Mouse (Mus musculus): Measurements from ENCODE around the gene Gm38431.

The Gm38431 gene

DNA sequence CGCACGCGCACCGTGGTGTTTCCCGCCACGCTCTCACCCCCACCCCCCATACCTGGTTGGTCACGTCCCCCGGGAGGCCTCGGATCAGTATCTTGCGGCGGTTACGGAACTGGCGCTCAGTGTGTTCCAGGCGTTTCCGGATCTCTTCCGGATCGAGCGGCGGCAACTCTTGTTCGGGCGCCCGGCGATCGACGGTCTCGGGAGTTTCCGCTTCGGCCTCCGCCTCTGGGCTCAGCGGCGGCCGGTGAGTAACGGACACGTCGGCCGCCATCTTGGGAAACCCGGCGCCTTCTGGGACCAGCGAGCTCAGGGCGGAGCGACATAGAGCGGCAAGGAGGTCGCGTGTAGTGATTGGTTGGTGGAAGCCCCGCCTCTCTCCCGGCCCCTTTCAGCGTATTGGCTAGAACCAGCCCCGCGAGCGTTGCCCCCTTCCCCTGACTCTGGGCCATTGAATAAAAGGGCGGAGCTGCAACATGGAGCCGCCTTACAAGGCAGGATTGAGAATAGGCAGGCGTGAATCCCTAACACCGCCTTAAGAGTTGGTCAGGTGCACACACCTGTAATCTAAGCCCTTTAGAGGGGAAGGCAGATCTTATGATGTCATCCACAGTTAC is at the start of gene Gm38431, which contains the start of gene Raver1:
Gene Gm38431 (minus strand): TSS at position 291 of the 614 bp plus-strand sequence.
Gene Raver1 (minus strand): TSS at position 302 of the 614 bp plus-strand sequence.
- peak; percentile 99 for DNase-seq (ENCODE audit: low spot score)

DNA sequence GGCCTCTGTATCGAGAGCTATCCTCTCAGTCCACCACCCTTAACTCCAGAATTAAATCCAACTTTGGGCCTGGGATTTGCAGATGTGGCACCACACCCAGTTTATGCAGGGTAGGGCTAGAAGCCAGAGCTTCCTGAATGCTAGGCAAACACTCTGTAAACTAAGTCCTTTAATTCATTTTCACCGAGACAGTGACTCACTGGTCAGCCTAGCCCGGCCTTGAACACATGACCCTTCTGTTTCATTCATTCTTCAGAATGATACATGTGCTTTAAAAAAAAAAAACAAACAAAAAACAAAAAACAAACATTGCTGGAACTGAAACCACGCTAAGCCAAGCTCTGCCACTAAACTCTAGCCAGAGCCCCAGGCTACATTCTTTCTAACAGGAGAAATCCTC is 46.6 kb upstream of the Gm38431 start:
- DNase-seq (ENCODE audit: low spot score): no peak

DNA sequence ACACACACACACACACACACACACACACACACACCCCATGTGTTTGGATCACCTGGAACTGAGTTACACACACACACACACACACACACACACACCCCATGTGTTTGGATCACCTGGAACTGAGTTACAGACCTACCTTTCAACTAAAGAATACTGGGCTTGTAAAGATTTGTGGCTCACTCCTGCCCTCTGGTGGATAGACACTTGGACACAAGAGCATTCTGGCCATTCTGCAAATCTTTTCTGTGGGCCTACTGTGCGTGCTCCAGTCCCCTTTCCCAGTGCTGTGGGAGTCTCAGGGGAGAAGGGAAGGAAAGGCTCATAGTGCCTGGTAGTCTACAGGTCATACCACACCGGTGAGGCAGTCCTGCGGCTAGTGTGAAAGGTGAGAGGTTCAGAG is 45.4 kb upstream of the Gm38431 start:
- DNase-seq (ENCODE audit: low spot score): peak; percentile 77

DNA sequence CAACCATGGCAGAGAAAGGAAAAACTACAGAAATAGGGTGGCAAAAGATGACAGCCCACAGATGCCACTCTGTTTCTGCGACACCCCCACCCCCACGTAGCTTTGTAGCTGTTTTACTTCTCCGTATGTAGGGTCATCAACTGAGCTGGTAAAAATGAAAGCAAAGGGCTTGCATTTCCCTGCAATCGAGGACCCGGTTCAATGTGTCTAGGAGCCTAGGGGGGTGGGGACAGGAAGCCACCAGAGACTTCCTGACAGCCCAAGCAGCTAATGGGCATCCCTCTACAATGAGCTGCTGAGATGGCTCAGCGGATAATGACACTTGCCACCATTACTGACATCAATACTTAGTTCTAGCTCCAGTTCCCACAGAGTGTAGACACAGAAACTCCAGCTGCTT is 44.6 kb upstream of the Gm38431 start:
- DNase-seq (ENCODE audit: low spot score): no peak

DNA sequence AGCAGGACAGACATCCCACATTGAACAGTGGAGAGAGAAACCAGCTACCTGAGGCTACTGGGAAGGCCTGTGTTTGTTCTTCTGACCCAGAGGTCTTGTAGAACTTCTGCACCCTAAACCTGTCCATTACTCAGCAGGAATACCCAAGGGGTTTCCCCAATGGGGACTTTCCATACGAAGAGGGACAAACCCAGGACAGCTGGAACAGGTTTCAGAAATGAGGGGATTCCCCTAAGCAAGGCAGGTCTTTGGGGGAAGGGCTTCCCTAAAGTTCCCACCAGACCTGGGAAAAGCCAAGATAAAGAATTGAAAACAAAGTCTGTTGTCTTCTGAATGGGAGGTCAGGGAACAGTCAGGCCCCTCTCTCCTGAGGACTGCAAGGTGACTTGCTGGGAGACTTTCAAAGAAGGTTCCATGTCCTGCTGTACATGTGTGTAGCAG is 44.2 kb upstream of the Gm38431 start:
- no peak for DNase-seq (ENCODE audit: low spot score)

DNA sequence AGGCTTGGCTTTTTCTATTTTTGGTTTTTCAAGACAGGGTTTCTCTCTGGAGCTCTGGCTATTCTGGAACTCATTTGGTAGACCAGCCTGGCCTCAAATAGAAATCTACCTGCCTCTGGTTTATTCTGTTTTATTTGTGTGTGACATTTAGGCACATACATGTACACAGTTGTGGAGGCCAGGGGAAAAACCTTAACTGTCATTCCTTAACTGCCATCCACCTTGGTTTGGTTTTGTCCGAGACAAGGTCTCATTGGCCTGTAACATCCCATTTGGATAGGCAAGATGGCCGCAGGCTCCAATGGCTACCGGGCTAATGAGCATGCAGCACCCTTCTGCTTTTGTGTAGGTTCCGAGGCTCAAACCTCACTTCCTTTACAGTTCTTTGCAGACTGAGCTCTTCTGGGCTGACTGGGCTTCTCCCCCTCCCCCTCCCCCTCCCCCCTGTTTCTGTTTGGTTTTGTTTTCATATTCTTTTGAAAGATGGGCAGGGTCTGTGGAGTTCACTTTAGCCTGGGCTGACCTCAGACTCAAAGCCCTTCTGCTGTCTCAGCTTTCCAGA is 43.6 kb upstream of the Gm38431 start:
- no peak for DNase-seq (ENCODE audit: low spot score)

DNA sequence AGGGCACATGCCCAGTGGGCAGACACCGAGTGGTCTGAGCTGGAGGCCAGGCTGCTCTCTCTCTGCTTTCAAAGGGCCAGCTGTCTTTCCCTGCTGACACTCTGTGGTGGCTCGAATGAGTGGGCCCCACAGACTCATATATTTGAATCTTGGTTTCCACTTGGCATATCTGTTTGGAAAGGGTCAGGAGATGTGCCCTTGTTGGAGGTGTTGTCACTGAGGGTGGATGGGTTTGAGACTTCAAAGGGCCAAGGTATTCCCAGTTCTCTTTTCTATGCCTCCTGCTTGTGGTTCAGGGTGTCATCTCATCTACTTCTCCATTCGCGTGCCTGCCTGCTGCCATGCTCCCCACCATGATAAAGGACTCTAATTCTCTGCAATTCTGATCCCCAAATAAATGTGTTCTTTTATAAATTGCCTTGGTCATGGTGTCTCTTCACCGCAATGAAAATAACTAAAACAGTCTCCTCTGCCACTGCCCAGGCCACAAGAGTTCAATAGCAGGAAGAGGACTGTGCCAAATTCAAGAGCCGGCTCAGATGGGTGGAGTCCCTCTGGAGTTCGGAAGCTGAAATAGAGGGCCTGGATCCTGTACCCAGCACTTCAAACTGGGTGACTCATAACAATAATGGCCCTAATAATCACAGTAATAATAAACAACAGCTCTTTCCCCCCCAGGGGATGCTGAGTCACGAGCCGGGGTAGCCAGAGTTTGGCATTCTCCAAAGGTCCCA is 43.0 kb upstream of the Gm38431 start:
- no peak for DNase-seq (ENCODE audit: low spot score)

DNA sequence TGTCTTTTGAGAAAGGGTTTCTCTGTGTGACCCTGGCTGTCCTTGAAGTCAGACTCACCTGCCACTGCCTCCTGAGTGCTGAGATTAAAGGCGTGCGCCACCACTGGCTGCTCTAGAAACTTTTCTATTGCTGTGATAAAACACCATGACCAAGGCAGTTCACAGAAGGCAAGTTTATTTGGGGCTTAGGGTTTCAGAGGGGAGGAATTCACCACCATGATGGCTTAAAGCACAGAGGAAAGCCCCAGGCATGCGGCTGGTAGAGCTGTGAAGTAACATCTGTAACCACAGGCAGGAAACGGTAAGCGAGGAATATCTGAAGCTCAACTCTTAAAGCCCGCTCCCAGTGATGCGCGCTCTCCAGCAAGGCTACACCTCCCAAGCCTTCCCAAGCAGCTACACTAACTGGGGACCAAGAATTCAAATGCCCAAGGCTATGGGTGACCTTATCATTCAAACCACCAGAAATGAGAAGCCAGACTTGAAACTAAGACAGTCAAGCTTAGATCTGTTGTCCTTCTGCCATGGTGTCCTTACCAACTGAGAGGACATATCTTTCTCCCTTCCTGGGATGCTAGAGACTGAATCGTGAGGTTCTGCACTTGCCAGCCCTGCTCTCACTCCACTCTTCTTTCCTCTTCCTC is 41.4 kb upstream of the Gm38431 start:
- DNase-seq (ENCODE audit: low spot score): no peak

DNA sequence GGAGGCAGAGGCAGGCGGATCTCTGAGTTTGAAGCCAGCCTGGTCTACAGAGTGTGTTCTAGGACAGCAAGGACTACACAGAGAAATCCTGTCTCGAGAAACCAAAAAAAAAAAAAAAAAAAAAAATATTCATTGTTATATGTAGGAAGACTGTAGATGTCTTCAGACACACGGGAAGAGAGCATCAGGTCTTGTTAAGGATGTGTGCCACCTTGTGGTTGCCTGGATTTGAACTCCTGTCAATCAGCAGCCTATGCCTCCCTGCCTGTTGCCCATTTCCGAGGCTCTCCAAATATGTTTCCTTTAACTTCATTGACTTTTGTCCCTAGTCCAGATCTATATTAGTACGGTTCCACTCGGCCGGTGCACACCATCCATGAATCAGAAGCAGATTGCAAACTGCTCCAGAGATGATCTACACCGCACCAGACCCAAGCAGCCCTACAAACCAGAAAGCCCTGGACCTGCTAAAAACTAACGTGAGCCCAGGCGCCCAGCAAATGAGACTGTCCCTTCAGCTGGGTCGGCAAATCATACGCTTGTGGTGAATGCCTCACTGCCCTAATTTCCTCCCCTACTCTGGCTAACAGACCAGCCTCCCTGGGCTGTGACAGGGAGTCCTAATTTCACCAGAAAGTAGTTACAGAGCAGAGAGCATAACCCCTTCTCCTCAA is 40.4 kb upstream of the Gm38431 start:
- no peak for DNase-seq (ENCODE audit: low spot score)

DNA sequence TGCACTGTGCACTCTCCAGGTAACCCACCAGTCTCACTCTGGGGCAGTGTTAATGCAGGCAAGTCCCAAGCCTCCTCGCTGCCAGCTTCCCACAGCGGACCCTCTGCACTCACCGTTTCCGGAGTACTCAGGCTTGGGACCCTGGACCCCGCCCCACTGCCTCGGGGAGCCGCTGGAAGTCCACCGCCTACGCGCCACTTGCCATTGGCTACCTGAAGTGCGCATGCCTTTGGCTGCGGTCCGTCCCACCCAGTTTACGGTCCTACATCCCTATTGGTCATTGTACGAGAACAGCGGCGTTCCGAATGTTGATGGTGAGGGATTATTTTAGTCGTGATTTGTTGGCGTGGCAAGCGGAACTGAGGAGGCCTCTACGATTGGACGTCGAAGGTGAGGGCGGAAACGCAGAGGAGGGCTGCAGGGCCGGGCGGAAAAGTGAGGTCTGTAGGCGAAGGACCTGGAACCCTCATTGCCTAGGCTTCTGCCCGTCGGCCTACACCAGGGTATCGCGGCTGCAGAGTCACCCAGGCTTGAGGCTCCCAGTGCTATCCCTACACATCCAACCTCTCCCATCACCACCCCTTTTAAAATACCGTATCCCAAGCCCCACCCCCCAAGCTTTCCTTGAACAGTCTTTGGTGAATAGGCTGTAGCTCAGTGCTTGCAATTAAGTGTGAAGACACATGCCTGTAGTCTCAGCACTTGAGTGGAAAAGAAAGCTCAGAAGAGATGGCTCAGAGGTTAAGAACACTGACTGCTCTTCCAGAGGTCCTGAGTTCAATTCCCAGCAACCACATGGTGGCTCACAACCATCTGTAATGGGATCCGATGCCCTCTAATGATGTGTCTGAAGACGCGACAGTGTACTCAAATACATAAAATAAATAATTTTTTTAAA is 39.5 kb upstream of the Gm38431 start, which contains the start of gene Tyk2:
Gene Tyk2 (minus strand): TSS at position 185 of the 898 bp plus-strand sequence.
- DNase-seq (ENCODE audit: low spot score): peak; percentile 83

DNA sequence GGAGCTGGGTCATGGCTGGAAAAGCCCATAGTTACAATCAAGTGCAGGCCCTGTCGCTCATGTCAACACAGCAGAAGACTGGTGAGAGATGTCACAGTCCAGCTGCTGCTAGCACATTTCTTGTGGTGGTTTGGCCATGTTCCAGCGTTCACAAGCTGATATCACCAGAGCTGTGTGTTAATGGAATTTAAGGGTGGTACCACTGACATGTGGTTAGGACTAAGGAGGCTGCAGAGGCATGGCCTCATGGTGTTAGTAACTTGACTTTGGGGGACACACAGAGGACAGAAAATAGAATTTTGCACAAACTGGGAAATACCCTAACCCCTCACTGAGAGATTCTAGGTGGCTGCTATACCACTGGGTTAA is 34.4 kb upstream of the Gm38431 start:
- no peak for DNase-seq (ENCODE audit: low spot score)

DNA sequence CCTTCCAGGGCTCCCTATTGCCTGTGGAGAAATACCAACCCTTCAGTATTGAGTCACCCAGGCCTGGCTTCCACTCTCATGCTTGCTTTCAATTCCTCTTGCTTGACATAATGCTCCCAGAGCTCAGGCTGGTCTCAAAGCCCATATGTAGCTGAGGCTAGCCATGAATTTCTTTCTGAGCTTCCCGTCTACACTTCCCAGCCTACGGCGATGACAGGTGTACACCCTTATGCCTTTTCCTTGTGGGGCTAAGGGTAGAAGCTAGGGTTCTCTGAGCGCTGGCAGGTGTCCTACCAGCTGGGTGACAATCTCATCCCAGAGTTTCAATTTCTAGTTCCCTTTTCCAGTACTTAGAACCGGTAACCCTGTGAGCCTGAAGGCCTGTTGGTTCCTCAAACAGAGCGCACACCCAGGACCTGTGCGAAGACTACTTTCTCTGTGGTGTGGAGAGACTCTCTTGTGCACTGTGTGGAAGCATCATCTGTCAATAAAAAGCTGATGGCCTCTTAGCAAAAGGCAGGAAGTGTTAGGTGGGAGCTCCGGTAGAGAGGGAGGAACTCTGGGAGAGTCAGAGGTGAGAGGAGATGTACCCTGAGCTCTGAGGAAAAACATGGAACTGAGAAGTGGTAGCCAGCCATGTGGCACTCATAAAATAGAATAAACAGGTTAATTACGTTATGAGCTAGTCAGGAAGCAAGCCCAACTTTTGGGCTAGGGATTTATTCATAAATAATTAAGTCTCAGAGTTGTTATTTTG is 33.9 kb upstream of the Gm38431 start:
- no peak for DNase-seq (ENCODE audit: low spot score)

DNA sequence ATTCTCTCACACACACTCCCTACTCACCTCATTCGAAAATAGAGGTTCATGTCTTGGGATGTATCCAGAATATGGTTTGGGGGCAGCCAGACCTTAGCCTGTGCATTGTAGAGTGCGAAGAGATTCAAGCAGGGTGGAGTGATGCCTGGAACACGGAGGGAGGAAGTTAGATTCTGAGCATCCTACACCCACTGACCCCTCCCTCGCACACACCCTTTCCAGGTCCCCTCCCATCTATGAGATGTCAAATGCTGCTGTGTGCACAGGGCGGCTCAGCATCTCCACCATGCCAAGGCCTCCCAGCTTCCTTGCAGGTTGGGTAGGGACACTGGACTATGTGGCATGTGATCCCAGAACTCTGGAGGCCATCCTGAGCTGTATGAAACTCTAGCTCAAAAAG is 33.0 kb upstream of the Gm38431 start:
- DNase-seq (ENCODE audit: low spot score): no peak

DNA sequence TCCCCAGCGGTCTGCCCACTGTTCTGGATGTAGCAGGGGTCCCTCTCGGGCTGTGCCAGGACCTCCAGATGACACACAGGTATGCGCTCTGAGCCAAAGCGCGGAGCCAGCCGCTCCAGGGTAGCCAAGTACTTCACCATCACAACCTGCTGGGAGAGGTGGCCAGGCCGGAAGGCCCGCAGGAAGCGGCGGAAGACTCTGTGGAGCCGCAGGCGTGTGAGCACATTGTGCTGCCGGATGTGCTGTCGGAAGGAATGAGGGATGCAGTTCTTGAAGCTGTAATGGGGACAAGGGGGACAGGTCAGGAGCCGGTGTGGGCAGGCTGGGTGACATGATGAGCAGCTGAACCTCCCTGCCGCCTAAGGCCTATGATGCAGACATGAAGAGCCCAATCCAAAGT is 29.7 kb upstream of the Gm38431 start:
- no peak for DNase-seq (ENCODE audit: low spot score)

DNA sequence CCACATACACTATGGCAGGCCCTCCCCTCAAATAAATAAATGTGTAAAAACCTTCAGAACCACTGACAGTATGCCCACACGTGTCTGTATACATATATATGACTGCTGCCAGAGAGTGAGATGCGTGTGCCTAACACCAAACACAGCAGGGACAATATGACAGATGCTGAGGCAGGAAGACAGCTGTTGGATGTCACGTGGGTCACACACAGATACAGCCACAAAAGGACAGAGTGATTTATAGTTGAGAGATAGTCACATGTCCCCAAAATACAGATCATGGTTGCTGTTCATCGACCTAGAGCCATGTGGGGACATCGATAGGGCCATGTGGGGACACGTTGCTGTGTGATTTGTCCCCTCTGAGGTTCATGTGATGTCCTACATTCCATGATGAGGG is 25.3 kb upstream of the Gm38431 start:
- DNase-seq (ENCODE audit: low spot score): no peak

DNA sequence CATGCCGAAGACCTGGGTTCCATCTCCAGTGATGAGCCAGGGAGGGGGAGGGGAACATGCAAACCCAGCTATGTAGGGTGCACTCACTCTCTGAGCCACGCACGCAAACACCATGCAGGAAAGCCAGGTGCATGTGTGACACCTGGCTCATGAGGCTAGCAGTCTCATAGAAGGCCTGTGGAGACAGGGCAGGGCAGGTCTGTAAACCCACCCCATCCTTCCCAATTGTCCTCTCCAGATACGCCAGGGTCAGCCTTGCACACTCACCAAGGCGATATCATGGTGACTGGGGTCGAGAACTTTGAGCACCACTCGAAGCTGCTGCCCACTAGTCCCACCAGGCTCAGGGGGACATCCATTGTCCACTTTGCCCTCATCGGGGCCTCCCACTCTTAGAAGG is 23.3 kb upstream of the Gm38431 start:
- DNase-seq (ENCODE audit: low spot score): no peak

DNA sequence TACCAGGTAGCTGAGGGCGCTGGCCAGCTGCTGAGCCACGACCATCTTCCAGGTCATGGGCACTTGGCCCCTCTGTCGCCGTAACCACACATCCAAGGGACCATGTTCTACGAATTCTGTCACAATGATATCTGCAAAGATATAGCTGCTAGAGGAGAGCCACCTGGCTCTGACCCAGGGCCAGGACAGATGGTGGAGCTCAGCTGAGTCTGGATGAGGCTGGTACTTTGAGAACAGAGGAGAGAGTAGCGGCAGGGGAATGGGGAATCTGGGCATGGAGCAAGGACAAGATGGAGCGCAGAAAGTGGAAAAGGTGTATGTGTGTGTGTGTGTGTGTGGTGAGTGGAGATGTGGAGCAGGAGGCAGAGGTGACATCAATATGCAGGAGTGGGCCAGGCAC is 22.4 kb upstream of the Gm38431 start:
- DNase-seq (ENCODE audit: low spot score): no peak

DNA sequence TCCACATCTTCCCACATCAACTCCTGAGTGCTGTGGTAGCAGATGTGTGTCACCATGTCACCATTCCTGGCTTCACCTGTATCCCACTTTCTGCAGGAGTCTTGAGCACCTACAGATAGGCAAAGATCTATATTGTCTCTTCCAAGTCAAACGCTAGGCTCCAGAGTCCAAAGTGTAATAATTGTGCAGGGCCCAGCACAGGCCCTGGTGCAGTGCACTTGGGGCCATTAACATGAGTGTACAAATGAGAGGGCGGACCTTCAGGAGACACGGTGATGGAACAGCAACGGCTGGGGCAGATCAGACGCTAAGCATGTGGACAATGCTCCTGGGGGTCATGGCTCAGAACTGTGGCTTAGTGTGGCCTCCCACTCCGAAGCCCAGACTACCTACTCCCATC is 22.0 kb upstream of the Gm38431 start:
- no peak for DNase-seq (ENCODE audit: low spot score)

DNA sequence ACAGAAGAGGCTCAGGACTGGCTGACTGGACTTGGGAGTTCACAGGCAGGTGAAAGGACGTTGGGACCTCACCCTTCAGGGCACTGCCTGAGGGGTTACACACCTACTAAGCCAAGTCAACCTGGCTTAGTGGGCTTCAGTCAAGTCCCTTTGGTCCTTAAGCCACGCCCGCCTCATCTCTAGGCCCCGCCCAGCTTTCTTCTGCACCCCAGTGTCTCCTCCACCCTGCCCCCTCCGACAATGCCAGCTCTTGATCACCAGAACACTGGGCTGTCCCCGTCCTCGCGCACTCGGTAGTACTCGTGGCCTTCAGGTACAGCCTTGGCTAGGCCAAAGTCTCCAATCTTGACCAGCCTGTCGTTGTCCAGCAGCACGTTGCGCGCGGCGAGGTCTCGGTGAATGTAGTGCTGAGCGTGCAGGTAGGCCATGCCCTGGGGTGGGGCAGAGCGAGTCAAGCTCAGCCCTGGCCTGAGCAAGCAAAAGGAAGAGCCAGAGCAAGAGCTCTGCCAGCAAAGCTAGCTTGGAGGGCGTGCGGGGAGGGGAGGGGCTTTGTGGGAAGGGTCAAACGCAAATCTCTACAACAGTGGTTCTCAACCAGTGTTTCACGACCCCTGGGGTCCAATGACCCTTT is 15.9 kb upstream of the Gm38431 start:
- no peak for DNase-seq (ENCODE audit: low spot score)

Measured in c-Kit-positive CD71-positive TER-119-positive erythroid progenitor cells, embryonic 14.5 days (primary cell).